Mouse (Mus musculus): Measurements from ENCODE around the gene Crlf1. TPM values are rescaled to one million over a fixed set of nuclear protein-coding genes. Genes with fewer than 3 reads are reported as not detected.

Gene Crlf1
- polyA plus RNA-seq, 1 experiment, result not detected

DNA sequence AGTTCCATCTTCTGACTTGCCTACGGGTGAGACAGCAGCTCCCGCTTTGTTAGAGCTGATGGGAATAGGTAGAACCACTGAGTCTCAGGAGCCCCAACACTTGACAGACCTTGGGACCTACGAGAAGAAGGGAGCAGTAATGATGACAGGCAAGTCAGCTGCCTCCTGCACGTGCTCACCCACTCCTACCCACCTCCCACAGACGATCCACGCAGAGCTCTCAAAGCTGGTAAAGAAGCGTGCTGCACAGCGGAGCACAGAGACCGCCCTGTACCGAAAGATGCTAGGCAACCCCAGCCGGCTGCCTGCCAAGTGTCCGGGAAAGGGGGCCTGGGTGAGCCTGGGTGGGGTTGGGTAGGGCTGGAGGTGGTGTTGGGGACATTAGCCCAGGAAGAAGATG is 41.3 kb downstream of the Crlf1 start:
- Histone ChIP-seq H3K4me3 (ENCODE audit: insufficient read depth, low read depth, low read length) (no peak overlapping the region), H3K4me1 (ENCODE audit: control insufficient read depth, insufficient read depth, low read length) (peaks cover 15% of the 10 kb centered on the region), H3K27ac (ENCODE audit: insufficient read depth, low read depth, low read length) (no peak overlapping the region)
- TF ChIP-seq CTCF (IDR thresholded peaks at IDR 0.05; ENCODE audit: insufficient read depth, low read depth, low read length) (no peak), POLR2A (IDR thresholded peaks at IDR 0.05; ENCODE audit: insufficient read depth, low read depth, low read length) (no peak)
- 72% methylated on average over 12 of the region's 12 CpGs for WGBS

DNA sequence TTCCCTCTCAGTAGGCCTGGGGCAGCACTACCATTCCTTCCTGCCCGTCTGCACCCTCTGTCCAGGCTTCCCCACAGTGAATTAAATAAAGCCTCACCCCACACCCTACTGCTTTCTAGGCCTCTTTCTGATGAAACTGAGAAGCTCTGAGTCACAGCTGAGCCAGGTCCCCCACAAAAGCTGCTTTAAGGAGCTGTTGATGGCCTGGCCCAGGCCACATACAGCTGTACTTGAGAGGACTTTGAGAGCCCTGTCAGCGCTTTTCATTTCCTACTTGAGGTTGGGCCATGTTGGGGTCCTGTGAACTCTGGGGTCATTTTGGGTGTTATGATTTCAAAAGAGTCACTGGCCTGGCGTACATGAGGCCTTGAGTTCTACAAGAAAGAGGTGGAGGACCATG is 42.3 kb downstream of the Crlf1 start:
- H3K27ac ChIP-seq (ENCODE audit: insufficient read depth, low read depth, low read length), result no peak overlapping the region
- 83% methylated on average over 3 of the region's 3 CpGs for WGBS
- TF ChIP-seq POLR2A (IDR thresholded peaks at IDR 0.05; ENCODE audit: insufficient read depth, low read depth, low read length), result no peak
- no peak for TF ChIP-seq CTCF (IDR thresholded peaks at IDR 0.05; ENCODE audit: insufficient read depth, low read depth, low read length)
- H3K4me1 ChIP-seq (ENCODE audit: control insufficient read depth, insufficient read depth, low read length), result peaks cover 8% of the 10 kb centered on the region
- H3K4me3 ChIP-seq (ENCODE audit: insufficient read depth, low read depth, low read length), result no peak overlapping the region

GRCm38 (mm10) chr8:70535701-70536100 is 42.7 kb downstream of the Crlf1 start:
- Histone ChIP-seq H3K27ac (ENCODE audit: insufficient read depth, low read depth, low read length) (no peak overlapping the region), H3K4me3 (ENCODE audit: insufficient read depth, low read depth, low read length) (no peak overlapping the region), H3K4me1 (ENCODE audit: control insufficient read depth, insufficient read depth, low read length) (peaks cover 13% of the 10 kb centered on the region)
- TF ChIP-seq CTCF (IDR thresholded peaks at IDR 0.05; ENCODE audit: insufficient read depth, low read depth, low read length) (no peak), POLR2A (IDR thresholded peaks at IDR 0.05; ENCODE audit: insufficient read depth, low read depth, low read length) (no peak)
- WGBS, result 91% methylated on average over 2 of the region's 2 CpGs

GRCm38 (mm10) chr8:70538024-70538579 is 45.1 kb downstream of the Crlf1 start:
- Histone ChIP-seq H3K27ac (ENCODE audit: insufficient read depth, low read depth, low read length) (peak overlapping the region; percentile 46; the same call in 1 of the 2 replicates), H3K4me1 (ENCODE audit: control insufficient read depth, insufficient read depth, low read length) (peaks cover 18% of the 10 kb centered on the region), H3K4me3 (ENCODE audit: insufficient read depth, low read depth, low read length) (peak overlapping the region; percentile 56)
- WGBS, result 15% methylated on average over 24 of the region's 24 CpGs
- TF ChIP-seq POLR2A (IDR thresholded peaks at IDR 0.05; ENCODE audit: insufficient read depth, low read depth, low read length), result no peak
- TF ChIP-seq CTCF (IDR thresholded peaks at IDR 0.05; ENCODE audit: insufficient read depth, low read depth, low read length), result no peak

GRCm38 (mm10) chr8:70538633-70539076 is 45.7 kb downstream of the Crlf1 start:
- peaks cover 22% of the 10 kb centered on the region for H3K4me1 ChIP-seq (ENCODE audit: control insufficient read depth, insufficient read depth, low read length)
- WGBS, result under 1% methylated on average over 32 of the region's 32 CpGs
- H3K27ac ChIP-seq (ENCODE audit: insufficient read depth, low read depth, low read length), result peak overlapping the region; percentile 100
- TF ChIP-seq CTCF (IDR thresholded peaks at IDR 0.05; ENCODE audit: insufficient read depth, low read depth, low read length) (no peak), POLR2A (IDR thresholded peaks at IDR 0.05; ENCODE audit: insufficient read depth, low read depth, low read length) (no peak)
- H3K4me3 ChIP-seq (ENCODE audit: insufficient read depth, low read depth, low read length), result peak overlapping the region; percentile 80

DNA sequence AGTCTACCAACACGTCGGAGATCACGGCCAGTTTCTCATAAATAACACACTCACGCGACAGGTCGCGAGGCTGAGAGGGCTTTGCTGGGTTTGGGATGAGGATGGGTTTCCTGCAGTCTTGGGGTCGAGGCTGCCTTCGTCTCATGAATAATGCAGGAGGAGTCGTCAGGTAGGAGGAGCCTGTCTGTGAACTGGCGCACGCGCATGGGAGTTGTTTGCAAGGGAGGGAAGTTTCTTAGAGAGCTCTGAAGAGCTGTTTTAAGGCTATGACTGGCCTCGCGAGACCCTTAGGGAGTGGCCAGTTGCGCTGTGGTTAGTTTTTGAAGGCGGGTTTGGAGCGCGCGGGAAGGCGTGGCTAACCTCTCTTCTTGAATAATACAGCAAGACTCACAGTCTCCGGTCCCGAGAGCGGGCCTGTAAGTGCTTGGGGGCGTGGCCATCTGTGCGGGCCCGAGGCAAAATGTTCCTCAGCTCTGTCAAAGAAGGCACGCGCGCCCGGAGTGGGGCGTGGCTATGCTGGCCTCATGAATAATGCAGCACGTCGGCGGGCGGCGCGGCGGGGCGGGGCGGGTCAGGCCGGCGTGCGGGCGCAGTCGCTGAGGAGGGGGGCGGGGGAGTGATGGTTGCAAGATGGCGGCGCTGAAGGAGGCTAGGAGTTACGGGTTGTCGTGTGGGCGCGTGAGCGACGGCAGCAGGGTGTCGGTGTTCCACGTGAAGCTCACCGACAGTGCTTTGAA is 46.3 kb downstream of the Crlf1 start, which contains the start of gene Ell:
Ell (plus strand) TSS at position 381 of the 737 bp plus-strand sequence.
- peaks cover 27% of the 10 kb centered on the region for H3K4me1 ChIP-seq (ENCODE audit: control insufficient read depth, insufficient read depth, low read length)
- TF ChIP-seq CTCF (IDR thresholded peaks at IDR 0.05; ENCODE audit: insufficient read depth, low read depth, low read length) (no peak), POLR2A (IDR thresholded peaks at IDR 0.05; ENCODE audit: insufficient read depth, low read depth, low read length) (peak; percentile 62)
- WGBS, result under 1% methylated on average over 58 of the region's 58 CpGs
- peak within 1 kb of the TSS; percentile 80 for H3K4me3 ChIP-seq (ENCODE audit: insufficient read depth, low read depth, low read length)
- peak within 1 kb of the TSS; percentile 100 for H3K27ac ChIP-seq (ENCODE audit: insufficient read depth, low read depth, low read length)

- peak overlapping the region; percentile 80 for H3K4me3 ChIP-seq (ENCODE audit: insufficient read depth, low read depth, low read length)
- H3K4me1 ChIP-seq (ENCODE audit: control insufficient read depth, insufficient read depth, low read length), result peaks cover 28% of the 10 kb centered on the region
- TF ChIP-seq POLR2A (IDR thresholded peaks at IDR 0.05; ENCODE audit: insufficient read depth, low read depth, low read length), result no peak
- no peak overlapping the region; the same call in 1 of the 2 replicates for H3K27ac ChIP-seq (ENCODE audit: insufficient read depth, low read depth, low read length)
- WGBS, result 6% methylated on average over 4 of the region's 4 CpGs
These were observed 47.1 kb downstream of the Crlf1 start for GRCm38 (mm10) chr8:70540013-70540506.

- H3K4me1 ChIP-seq (ENCODE audit: control insufficient read depth, insufficient read depth, low read length), result peaks cover 31% of the 10 kb centered on the region
- 28% methylated on average over 7 of the region's 7 CpGs for WGBS
- no peak overlapping the region for H3K27ac ChIP-seq (ENCODE audit: insufficient read depth, low read depth, low read length)
- TF ChIP-seq POLR2A (IDR thresholded peaks at IDR 0.05; ENCODE audit: insufficient read depth, low read depth, low read length) (no peak), CTCF (IDR thresholded peaks at IDR 0.05; ENCODE audit: insufficient read depth, low read depth, low read length) (no peak)
- peak overlapping the region; percentile 80 for H3K4me3 ChIP-seq (ENCODE audit: insufficient read depth, low read depth, low read length)
These were observed 47.6 kb downstream of the Crlf1 start for GRCm38 (mm10) chr8:70540507-70541071.

GRCm38 (mm10) chr8:70541081-70541480 is 48.1 kb downstream of the Crlf1 start:
- Histone ChIP-seq H3K4me1 (ENCODE audit: control insufficient read depth, insufficient read depth, low read length) (peaks cover 31% of the 10 kb centered on the region), H3K4me3 (ENCODE audit: insufficient read depth, low read depth, low read length) (0 out of 2 replicates have a peak overlapping the region, but pooled peaks have one; percentile 80), H3K27ac (ENCODE audit: insufficient read depth, low read depth, low read length) (no peak overlapping the region)
- TF ChIP-seq CTCF (IDR thresholded peaks at IDR 0.05; ENCODE audit: insufficient read depth, low read depth, low read length) (no peak), POLR2A (IDR thresholded peaks at IDR 0.05; ENCODE audit: insufficient read depth, low read depth, low read length) (no peak)
- WGBS, result 63% methylated on average over 5 of the region's 5 CpGs
